Mouse (Mus musculus) MEL (cell line): ENCODE results near the gene Pqlc2. TPM values are rescaled to one million over a fixed set of nuclear protein-coding genes. Genes with fewer than 3 reads are reported as not detected.

Experiments
- DNase-seq: peaks from one replicate; pipeline ENCODE4 v3.0.0; 2011; ENCODE audit warnings: low read depth, low spot score
- H3K27ac ChIP-seq: 2 replicates; pipeline ENCODE4 v1.5.1; 2012; ENCODE audit warnings: low read depth, mild to moderate bottlenecking, control low read depth, low read length, moderate library complexity; ENCODE audit not compliant: control insufficient read depth
- H3K27me3 ChIP-seq, 2 experiments: fragments of 150-350 bp in 1 of 2; sonication (generic) in 1 of 2; 2 replicates each; pipeline ENCODE4 v1.6.1; 2012; ENCODE audit warnings: low read length in 2 of 2, mild to moderate bottlenecking in 2 of 2, improper control_type of control experiment in 1 of 2, moderate library complexity in 1 of 2; ENCODE audit not compliant: insufficient read depth in 2 of 2, control insufficient read depth in 1 of 2
- H3K36me3 ChIP-seq, 2 experiments: 2 replicates each; pipeline ENCODE4 v1.6.1; 2012 to 2014; ENCODE audit warnings: low read length in 2 of 2, improper control_type of control experiment in 1 of 2, inconsistent platforms in 1 of 2, mild to moderate bottlenecking in 1 of 2; ENCODE audit not compliant: insufficient read depth in 2 of 2, control insufficient read depth in 1 of 2
- H3K4me1 ChIP-seq, 2 experiments: fragments of 150-350 bp in 1 of 2; sonication (generic) in 1 of 2; 2 replicates each; pipeline ENCODE4 v1.6.1; 2012; ENCODE audit warnings: low read length in 2 of 2, improper control_type of control experiment in 1 of 2, mild to moderate bottlenecking in 1 of 2; ENCODE audit not compliant: insufficient read depth in 2 of 2, control insufficient read depth in 1 of 2
- H3K4me3 ChIP-seq, 2 experiments: fragments of 150-350 bp in 1 of 2; sonication (generic) in 1 of 2; 2 replicates each; pipeline ENCODE4 v1.5.1; 2012; ENCODE audit warnings: low read depth in 2 of 2, low read length in 2 of 2, mild to moderate bottlenecking in 2 of 2, moderate library complexity in 2 of 2, control low read depth in 1 of 2, improper control_type of control experiment in 1 of 2; ENCODE audit not compliant: control insufficient read depth in 1 of 2, insufficient read depth in 1 of 2
- H3K79me2 ChIP-seq: 2 replicates; pipeline ENCODE4 v1.6.1; 2012; ENCODE audit warnings: mild to moderate bottlenecking, low read length, moderate library complexity; ENCODE audit not compliant: control insufficient read depth, poor library complexity, insufficient read depth
- H3K9ac ChIP-seq: 2 replicates; pipeline ENCODE4 v1.6.1; 2012; ENCODE audit warnings: low read depth, mild to moderate bottlenecking, control low read depth, low read length, moderate library complexity; ENCODE audit not compliant: control insufficient read depth, poor library complexity, severe bottlenecking
- H3K9me3 ChIP-seq: fragments of 150-350 bp; sonication (generic); replicated peaks from 2 replicates; pipeline ENCODE4 v1.6.1; 2012; ENCODE audit warnings: mild to moderate bottlenecking, low read length, improper control_type of control experiment, moderate library complexity; ENCODE audit not compliant: insufficient read depth
- BHLHE40 ChIP-seq: IDR thresholded peaks from 2 replicates; pipeline ENCODE4 v1.6.1; 2012; ENCODE audit warnings: low read depth, mild to moderate bottlenecking, inconsistent platforms, low read length, improper control_type of control experiment, borderline replicate concordance
- CHD1 ChIP-seq: IDR thresholded peaks from 2 replicates; pipeline ENCODE4 v1.6.1; 2012; ENCODE audit warnings: low read depth, mild to moderate bottlenecking, inconsistent platforms, low read length, improper control_type of control experiment
- CHD2 ChIP-seq: IDR thresholded peaks from 2 replicates; pipeline ENCODE4 v1.6.1; 2011; ENCODE audit warnings: low read length, improper control_type of control experiment
- E2F4 ChIP-seq: IDR thresholded peaks from 2 replicates; pipeline ENCODE4 v1.6.1; 2011; ENCODE audit warnings: low read depth, low read length, improper control_type of control experiment, borderline replicate concordance
- ELF1 ChIP-seq: IDR thresholded peaks from 2 replicates; pipeline ENCODE4 v1.6.1; 2014; ENCODE audit warnings: low read depth, mild to moderate bottlenecking, inconsistent platforms, low read length, improper control_type of control experiment, moderate library complexity
- EP300 ChIP-seq, 2 experiments: IDR thresholded peaks; 2 replicates each; pipeline ENCODE4 v1.6.1; 2011; ENCODE audit warnings: improper control_type of control experiment in 2 of 2, low read length in 2 of 2, low read depth in 1 of 2, mild to moderate bottlenecking in 1 of 2
- GABPA ChIP-seq: IDR thresholded peaks from 2 replicates; pipeline ENCODE4 v1.6.1; 2012; ENCODE audit warnings: low read depth, mild to moderate bottlenecking, inconsistent platforms, low read length, improper control_type of control experiment, moderate library complexity
- GATA1 ChIP-seq: IDR thresholded peaks from 2 replicates; pipeline ENCODE4 v1.6.1; 2011; ENCODE audit warnings: low read depth, low read length, improper control_type of control experiment
- HCFC1 ChIP-seq: IDR thresholded peaks from 2 replicates; pipeline ENCODE4 v1.6.1; 2012; ENCODE audit warnings: low read depth, mild to moderate bottlenecking, inconsistent platforms, low read length, improper control_type of control experiment, moderate library complexity
- KAT2A ChIP-seq: conservative IDR thresholded peaks from 2 replicates; pipeline ENCODE4 v1.6.1; 2012; ENCODE audit warnings: low read depth, low read length, improper control_type of control experiment, inconsistent platforms
- MAX ChIP-seq: IDR thresholded peaks from 2 replicates; pipeline ENCODE4 v1.6.1; 2011; ENCODE audit warnings: low read length, improper control_type of control experiment
- MAZ ChIP-seq: IDR thresholded peaks from 2 replicates; pipeline ENCODE4 v1.6.1; 2012; ENCODE audit warnings: low read depth, mild to moderate bottlenecking, inconsistent platforms, low read length, improper control_type of control experiment
- MXI1 ChIP-seq: IDR thresholded peaks from 2 replicates; pipeline ENCODE4 v1.6.1; 2011; ENCODE audit warnings: mild to moderate bottlenecking, low read depth, low read length, improper control_type of control experiment
- MYB ChIP-seq: IDR thresholded peaks from 2 replicates; pipeline ENCODE4 v1.6.1; 2011; ENCODE audit warnings: mild to moderate bottlenecking, low read depth, low read length, improper control_type of control experiment
- MYC ChIP-seq: IDR thresholded peaks from 2 replicates; pipeline ENCODE4 v1.6.1; 2011; ENCODE audit warnings: low read depth, mild to moderate bottlenecking, low read length, improper control_type of control experiment, moderate library complexity
- NELFE ChIP-seq: IDR thresholded peaks from 2 replicates; pipeline ENCODE4 v1.6.1; 2011; ENCODE audit warnings: low read depth, low read length, improper control_type of control experiment
- NRF1 ChIP-seq: IDR thresholded peaks from 2 replicates; pipeline ENCODE4 v1.6.1; 2014; ENCODE audit warnings: low read depth, mild to moderate bottlenecking, inconsistent platforms, low read length, improper control_type of control experiment, moderate library complexity; ENCODE audit not compliant: poor library complexity, insufficient read depth, severe bottlenecking
- POLR2A ChIP-seq, 2 experiments: IDR thresholded peaks; 2 replicates each; pipeline ENCODE4 v1.6.1; 2011 to 2012; ENCODE audit warnings: low read length in 2 of 2, mild to moderate bottlenecking in 2 of 2, control low read depth in 1 of 2, improper control_type of control experiment in 1 of 2, low read depth in 1 of 2, moderate library complexity in 1 of 2; ENCODE audit not compliant: control insufficient read depth in 1 of 2, insufficient read depth in 1 of 2, poor library complexity in 1 of 2
- POLR2AphosphoS5 ChIP-seq: IDR thresholded peaks from 2 replicates; pipeline ENCODE4 v1.6.1; 2012; ENCODE audit warnings: low read depth, borderline replicate concordance, mild to moderate bottlenecking, inconsistent platforms, low read length, moderate library complexity, mixed read lengths
- SIN3A ChIP-seq: IDR thresholded peaks from 2 replicates; pipeline ENCODE4 v1.6.1; 2012; ENCODE audit warnings: low read length, improper control_type of control experiment, inconsistent platforms
- SMC3 ChIP-seq: IDR thresholded peaks from 2 replicates; pipeline ENCODE4 v1.6.1; 2011; ENCODE audit warnings: low read depth, low read length, improper control_type of control experiment
- TAL1 ChIP-seq: IDR thresholded peaks from 2 replicates; pipeline ENCODE4 v1.6.1; 2012; ENCODE audit warnings: mild to moderate bottlenecking, inconsistent platforms, low read length, moderate library complexity, mixed read lengths
- TCF12 ChIP-seq: IDR thresholded peaks from 2 replicates; pipeline ENCODE4 v1.6.1; 2014; ENCODE audit warnings: low read depth, mild to moderate bottlenecking, inconsistent platforms, low read length, improper control_type of control experiment, moderate library complexity
- UBTF ChIP-seq: IDR thresholded peaks from 2 replicates; pipeline ENCODE4 v1.6.1; 2012; ENCODE audit warnings: low read depth, mild to moderate bottlenecking, inconsistent platforms, low read length, improper control_type of control experiment, moderate library complexity, borderline replicate concordance; ENCODE audit not compliant: insufficient read depth
- USF2 ChIP-seq, 2 experiments: IDR thresholded peaks; 2 replicates each; pipeline ENCODE4 v1.6.1; 2011 to 2012; ENCODE audit warnings: improper control_type of control experiment in 2 of 2, low read length in 2 of 2, borderline replicate concordance in 1 of 2, inconsistent platforms in 1 of 2, low read depth in 1 of 2, mild to moderate bottlenecking in 1 of 2; ENCODE audit not compliant: insufficient read depth in 1 of 2
- ZKSCAN1 ChIP-seq: IDR thresholded peaks from 2 replicates; pipeline ENCODE4 v1.6.1; 2012; ENCODE audit warnings: low read depth, mild to moderate bottlenecking, inconsistent platforms, low read length, improper control_type of control experiment, moderate library complexity
- ZMIZ1 ChIP-seq: IDR thresholded peaks from 2 replicates; pipeline ENCODE4 v1.6.1; 2012; ENCODE audit warnings: low read depth, mild to moderate bottlenecking, inconsistent platforms, low read length, improper control_type of control experiment, moderate library complexity
- ZNF384 ChIP-seq: IDR thresholded peaks from 2 replicates; pipeline ENCODE4 v1.6.1; 2012; ENCODE audit warnings: low read depth, mild to moderate bottlenecking, inconsistent platforms, low read length, improper control_type of control experiment
- polyA plus RNA-seq, 2 experiments: library from polyadenylated mRNA; stranded (reverse) in 1 of 2; unstranded in 1 of 2; fragments of >175 nt in 1 of 2; fragments of >200 nt in 1 of 2; gene quantifications; 2 replicates each; pipeline versions ENCODE4 v1.2.1 to v1.2.4; 2012; ENCODE audit warnings: low replicate concordance in 2 of 2, low read depth in 1 of 2; ENCODE audit not compliant: insufficient read length in 2 of 2, insufficient read depth in 1 of 2, missing spikeins in 1 of 2
- total RNA-seq: library from RNA; depleted of rRNA; stranded (reverse); fragments of 300-350 nt; gene quantifications from 2 replicates; pipeline ENCODE4 v1.2.3, GENCODE M21; 2012

Pqlc2 gene
- total and polyA plus RNA-seq, 3 experiments: 5.2 to 12.0 TPM; not detected in 1

- H3K4me1 ChIP-seq: peaks cover 8 to 26% of the 10 kb centered on the region in 2 experiments
- H3K4me3 ChIP-seq: no peak overlapping the region
- H3K27me3 ChIP-seq: no peaks in the 10 kb centered on the region
- H3K36me3 ChIP-seq: peaks cover 2 to 23% of the 10 kb centered on the region in 2 experiments; a peak in 3 of 4 replicates
- peak; percentile 11 for DNase-seq
- H3K9me3 ChIP-seq: no peaks in the 10 kb centered on the region
- TF ChIP-seq MYC: no peak
- TF ChIP-seq POLR2AphosphoS5: no peak
- no peak for TF ChIP-seq HCFC1
- TF ChIP-seq CHD2: no peak
- no peak for TF ChIP-seq SIN3A
- TF ChIP-seq ELF1: no peak
- no peak for TF ChIP-seq POLR2A (IDR thresholded peaks at IDR 0.05; ENCODE audit: control insufficient read depth in 1 of 2, insufficient read depth in 1 of 2, low read depth in 1 of 2, low read length in 2 of 2, poor library complexity in 1 of 2)
- H3K79me2 ChIP-seq: peaks cover 10% of the 10 kb centered on the region; the same call in 1 of the 2 replicates
- no peak overlapping the region for H3K9ac ChIP-seq
- H3K27ac ChIP-seq: peak overlapping the region; percentile 62
Observed at GRCm38 (mm10) chr4:139250043-139250442, 60.5 kb downstream of the Pqlc2 start.

DNA sequence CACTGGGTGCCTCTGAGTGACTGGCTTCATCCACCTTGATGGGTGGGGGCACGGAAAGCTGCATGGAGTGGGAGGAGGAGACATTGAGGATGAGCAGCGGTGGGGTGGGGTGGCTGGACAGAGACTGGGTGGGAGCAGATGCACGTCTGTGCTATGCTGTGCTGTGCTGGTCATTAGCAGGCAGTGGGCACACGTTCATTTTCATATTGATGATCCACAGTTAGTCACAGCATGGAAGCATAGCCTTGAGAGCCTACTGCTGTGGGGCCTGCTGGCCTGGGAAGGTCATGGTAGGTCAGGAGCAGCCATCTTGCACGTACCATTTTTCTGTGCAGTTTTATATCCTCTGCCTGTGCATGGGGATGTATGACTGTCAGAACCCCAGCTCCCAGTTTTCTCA, 61.8 kb downstream of the Pqlc2 start:
- H3K36me3 ChIP-seq: peaks cover 4 to 23% of the 10 kb centered on the region in 2 experiments; a peak in 3 of 4 replicates
- H3K27ac ChIP-seq: no peak overlapping the region

DNA sequence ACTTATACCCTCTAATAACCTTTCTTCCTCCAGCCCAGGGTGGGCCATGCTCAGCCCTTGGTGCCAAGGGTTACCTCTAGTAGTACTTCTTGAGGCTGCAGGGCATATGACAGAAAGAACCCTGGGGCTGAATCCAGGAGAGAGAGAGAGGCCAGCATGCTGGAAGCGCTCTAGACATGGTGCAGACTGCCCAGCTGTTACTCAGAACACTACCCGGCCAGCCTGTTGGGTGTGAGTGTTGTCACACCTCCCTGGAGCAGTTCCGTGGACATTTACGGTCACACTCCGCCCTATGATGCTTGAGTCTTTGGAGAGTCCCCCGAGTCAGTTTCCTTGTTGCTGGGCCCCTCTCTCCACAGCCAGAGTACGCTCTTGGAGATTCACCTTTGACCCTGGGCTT, 62.5 kb downstream of the Pqlc2 start:
- no peak for DNase-seq
- H3K79me2 ChIP-seq: peaks cover 5% of the 10 kb centered on the region; the same call in 1 of the 2 replicates
- no peaks in the 10 kb centered on the region for H3K9me3 ChIP-seq
- H3K27ac ChIP-seq: no peak overlapping the region
- peaks cover 8 to 26% of the 10 kb centered on the region in 2 experiments for H3K4me1 ChIP-seq
- H3K27me3 ChIP-seq: no peaks in the 10 kb centered on the region
- H3K36me3 ChIP-seq: peaks cover 7 to 23% of the 10 kb centered on the region in 2 experiments; a peak in 3 of 4 replicates
- H3K4me3 ChIP-seq: no peak overlapping the region
- H3K9ac ChIP-seq: no peak overlapping the region
- TF ChIP-seq TAL1 (no peak), E2F4 (no peak), SMC3 (no peak), KAT2A (no peak), ZNF384 (no peak), HCFC1 (no peak), GATA1 (no peak), BHLHE40 (no peak), NRF1 (no peak), MYB (no peak), ZMIZ1 (no peak), MYC (no peak), ZKSCAN1 (no peak), MXI1 (no peak), UBTF (no peak)

More for the DNA sequence above, 61.8 kb downstream of the Pqlc2 start:
- DNase-seq: no peak
- Histone ChIP-seq H3K9me3 (no peaks in the 10 kb centered on the region), H3K9ac (no peak overlapping the region), H3K27me3 (no peaks in the 10 kb centered on the region), H3K4me1 (peaks cover 8 to 26% of the 10 kb centered on the region in 2 experiments), H3K79me2 (peaks cover 10% of the 10 kb centered on the region; the same call in 1 of the 2 replicates), H3K4me3 (no peak overlapping the region)
- TF ChIP-seq TCF12: no peak
- TF ChIP-seq ZKSCAN1: no peak
- TF ChIP-seq EP300 (IDR thresholded peaks at IDR 0.05; ENCODE audit: low read depth in 1 of 2, low read length in 2 of 2): no peak
- TF ChIP-seq GABPA: no peak
- no peak for TF ChIP-seq BHLHE40
- no peak for TF ChIP-seq CHD1
- no peak for TF ChIP-seq NRF1
- TF ChIP-seq E2F4: no peak
- TF ChIP-seq USF2 (IDR thresholded peaks at IDR 0.05; ENCODE audit: borderline replicate concordance in 1 of 2, insufficient read depth in 1 of 2, low read depth in 1 of 2, low read length in 2 of 2): no peak
- no peak for TF ChIP-seq CHD2
- no peak for TF ChIP-seq MAZ
- no peak for TF ChIP-seq KAT2A
- no peak for TF ChIP-seq POLR2AphosphoS5
- no peak for TF ChIP-seq MAX
- no peak for TF ChIP-seq SIN3A
- TF ChIP-seq HCFC1: no peak
- no peak for TF ChIP-seq POLR2A (IDR thresholded peaks at IDR 0.05; ENCODE audit: control insufficient read depth in 1 of 2, insufficient read depth in 1 of 2, low read depth in 1 of 2, low read length in 2 of 2, poor library complexity in 1 of 2)
- no peak for TF ChIP-seq NELFE
